Mouse (Mus musculus): ENCODE measurements around the gene Mreg.

GRCm38 (mm10) chr1:72186151-72186550 is 26.0 kb downstream of the Mreg start:
- TF ChIP-seq CTCF (IDR thresholded peaks at IDR 0.05; ENCODE audit: low read depth, low read length) (no peak), POLR2A (IDR thresholded peaks at IDR 0.05; ENCODE audit: extremely low read depth, insufficient read depth, low read length) (no peak)

Data from liver, adult 2 months (tissue).